Mouse (Mus musculus) bone marrow macrophage, adult 2 months (primary cell): ENCODE results near the gene Sgip1.

Experiments
- CTCF ChIP-seq: IDR thresholded peaks from 2 replicates; pipeline ENCODE4 v1.5.1; 2012; ENCODE audit warnings: low read depth, mild to moderate bottlenecking, low read length, moderate library complexity
- POLR2A ChIP-seq: IDR thresholded peaks from 2 replicates; pipeline ENCODE4 v1.6.1; 2012; ENCODE audit warnings: mild to moderate bottlenecking, low read depth, low read length, borderline replicate concordance

DNA sequence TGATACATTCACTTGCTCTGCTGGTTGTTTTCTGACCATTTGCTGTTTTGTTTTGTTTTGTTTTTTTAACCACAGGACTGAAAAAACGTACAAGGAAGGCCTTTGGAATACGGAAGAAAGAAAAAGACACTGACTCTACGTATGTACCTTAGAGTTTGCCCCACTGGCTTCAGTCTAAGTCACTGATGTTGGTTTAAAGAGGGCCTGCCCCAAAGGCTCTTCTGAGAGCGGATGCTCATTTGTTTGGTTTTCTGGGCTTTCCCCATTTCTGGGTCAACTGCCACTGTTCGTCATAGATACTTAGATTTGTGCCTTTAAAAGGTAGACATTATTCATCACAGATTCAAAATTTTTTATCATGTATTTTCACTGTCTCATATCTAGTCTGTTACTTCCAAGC, 111.7 kb downstream of the Sgip1 start:
- TF ChIP-seq POLR2A (no peak), CTCF (no peak)
